Mouse (Mus musculus): ENCODE measurements at regions not wholly inside any gene's neighbourhood (a gene's known extent, or its start where the extent isn't known, plus 50 kb on each side); places are given as distances from the start of the nearest gene placed in this dataset.

DNA sequence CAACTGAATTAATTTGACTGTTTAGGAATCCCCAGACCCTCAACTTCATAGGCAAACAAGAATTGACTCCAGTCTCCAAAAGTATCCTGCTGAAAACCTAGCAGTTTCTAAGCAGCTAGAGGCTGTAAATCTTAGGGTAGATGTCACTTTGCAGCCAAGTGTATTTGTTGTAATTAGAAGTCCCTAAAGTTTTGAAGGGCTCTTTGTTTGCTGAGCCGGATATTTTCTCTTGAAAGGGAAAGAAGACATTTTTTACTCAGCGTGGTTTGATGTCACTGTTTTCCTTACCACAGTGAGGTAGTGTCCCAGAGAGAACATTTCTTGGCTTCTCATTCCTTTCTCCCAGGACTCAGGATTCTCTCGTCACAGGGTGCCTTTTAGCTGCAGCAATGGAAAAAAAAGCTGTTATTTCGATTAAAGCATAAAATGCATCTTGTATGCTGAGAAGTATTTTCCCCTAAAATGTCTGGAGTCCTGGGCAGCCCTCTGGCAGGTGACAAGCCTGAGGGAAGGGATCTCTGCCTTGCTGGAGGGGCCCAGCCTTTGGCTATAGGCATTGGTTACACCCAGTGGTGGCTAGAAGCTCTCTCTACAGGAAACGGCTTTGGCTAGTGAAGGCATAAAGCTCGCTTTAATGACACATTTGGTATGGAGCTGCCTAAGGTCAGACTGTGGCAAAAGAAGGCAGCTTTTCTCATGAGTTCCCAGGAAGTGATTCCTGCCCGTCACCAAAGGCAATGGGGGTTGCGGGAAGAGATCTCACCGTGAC is 74.1 kb upstream of the Clnk start:
- WGBS = 75% methylated on average over 9 of the region's 9 CpGs
- Histone ChIP-seq H3K4me3 (ENCODE audit: control insufficient read depth in 1 of 2, insufficient read depth in 1 of 2, low read depth in 1 of 2, low read length in 2 of 2) (no peak overlapping the region), H3K27ac (replicated peaks in 1 of 2; ENCODE audit: control insufficient read depth in 1 of 2, insufficient read depth in 1 of 2, low read depth in 2 of 2, low read length in 2 of 2) (no peak overlapping the region), H3K9me3 (ENCODE audit: control insufficient read depth, low read length) (no peaks in the 10 kb centered on the region), H3K36me3 (ENCODE audit: control insufficient read depth, insufficient read depth, low read length) (no peaks in the 10 kb centered on the region), H3K9ac (ENCODE audit: low read length) (no peak overlapping the region), H3K27me3 (ENCODE audit: control insufficient read depth, insufficient read depth, low read length) (no peaks in the 10 kb centered on the region), H3K4me2 (ENCODE audit: low read length) (no peak overlapping the region), H3K4me1 (ENCODE audit: control insufficient read depth in 2 of 2, insufficient read depth in 2 of 2, low read length in 2 of 2) (no peaks in the 10 kb centered on the region)
- no peak for ATAC-seq (ENCODE audit: insufficient number of reproducible peaks, insufficient read depth, low FRiP score, low read depth)

DNA sequence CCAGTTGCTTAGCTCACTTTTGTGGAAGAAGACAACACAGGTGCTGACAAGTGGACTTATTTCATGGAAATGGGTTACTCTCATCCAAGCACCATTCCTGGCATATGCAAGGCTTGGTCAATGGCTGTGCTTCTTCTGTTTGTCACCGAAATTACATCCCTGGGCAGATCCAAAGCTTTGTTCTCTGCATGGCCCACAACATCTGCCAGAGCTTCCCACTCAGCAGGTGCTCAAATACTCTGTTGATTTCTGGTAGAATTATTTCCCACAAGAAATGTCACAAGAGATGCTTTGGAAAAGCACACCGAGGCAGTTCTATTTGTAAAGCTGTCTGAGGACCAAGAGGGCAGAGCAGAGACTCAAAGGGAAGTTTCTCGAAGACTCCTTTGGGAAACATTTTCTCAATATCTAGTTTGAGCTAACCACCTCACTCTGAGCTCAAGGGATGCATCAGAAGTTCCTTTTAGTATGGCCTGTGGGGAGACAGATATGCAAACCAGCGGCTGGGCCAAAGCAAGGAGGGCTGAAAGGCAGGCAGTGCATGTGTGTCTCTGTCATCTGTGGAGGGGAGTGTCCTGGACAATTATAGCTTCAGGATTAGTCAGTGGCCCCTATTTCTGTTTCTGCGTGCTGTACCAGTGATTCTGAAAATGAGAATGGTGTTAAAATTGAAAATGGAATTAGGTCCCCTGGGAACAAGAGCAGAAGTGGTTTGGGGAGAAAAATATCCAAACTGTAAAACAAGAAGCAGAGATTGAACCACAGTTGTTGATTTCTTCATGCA is 69.5 kb upstream of the Clnk start:
- Histone ChIP-seq H3K4me3 (ENCODE audit: control insufficient read depth in 1 of 2, insufficient read depth in 1 of 2, low read depth in 1 of 2, low read length in 2 of 2) (no peak overlapping the region), H3K9ac (ENCODE audit: low read length) (no peak overlapping the region), H3K9me3 (ENCODE audit: control insufficient read depth, low read length) (no peaks in the 10 kb centered on the region), H3K4me2 (ENCODE audit: low read length) (no peak overlapping the region), H3K4me1 (ENCODE audit: control insufficient read depth in 2 of 2, insufficient read depth in 2 of 2, low read length in 2 of 2) (no peaks in the 10 kb centered on the region), H3K36me3 (ENCODE audit: control insufficient read depth, insufficient read depth, low read length) (no peaks in the 10 kb centered on the region), H3K27me3 (ENCODE audit: control insufficient read depth, insufficient read depth, low read length) (no peaks in the 10 kb centered on the region), H3K27ac (replicated peaks in 1 of 2; ENCODE audit: control insufficient read depth in 1 of 2, insufficient read depth in 1 of 2, low read depth in 2 of 2, low read length in 2 of 2) (no peak overlapping the region)
- no peak for ATAC-seq (ENCODE audit: insufficient number of reproducible peaks, insufficient read depth, low FRiP score, low read depth)
- WGBS = 70% methylated on average over 5 of the region's 5 CpGs

DNA sequence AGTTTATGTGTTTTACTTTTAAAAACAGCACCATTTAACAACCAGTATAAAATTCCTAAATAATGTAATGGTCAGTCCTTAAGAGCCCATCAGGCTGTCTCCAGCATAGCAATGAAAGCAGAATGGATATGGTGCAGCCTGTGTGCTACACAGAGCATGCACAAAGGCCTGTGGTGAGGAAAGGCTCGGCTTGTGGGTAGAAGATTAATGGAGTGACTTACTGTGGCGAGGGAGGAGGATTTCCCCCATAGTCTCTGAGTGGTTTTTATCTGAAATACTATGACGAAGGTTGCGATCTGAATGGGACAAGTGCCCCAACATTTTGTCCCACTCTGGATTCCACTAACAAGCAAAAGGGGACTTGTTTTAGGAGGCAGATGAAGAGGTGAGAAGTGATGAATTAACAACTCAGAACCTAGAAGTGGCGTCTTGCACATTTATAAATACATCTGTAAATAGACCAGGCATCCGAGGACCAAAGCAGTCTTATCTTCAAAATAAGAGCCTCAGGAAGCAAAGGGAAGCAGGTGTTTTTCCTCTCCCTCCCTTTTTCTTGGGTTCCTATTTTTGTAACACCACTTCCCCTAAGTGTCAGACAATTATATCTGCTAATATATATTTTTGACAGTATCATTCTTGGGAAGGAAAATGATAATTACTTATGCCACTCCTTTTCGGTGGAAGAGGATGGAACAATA is 55.9 kb upstream of the Clnk start:
- 26% methylated on average over 7 of the region's 7 CpGs for WGBS
- Histone ChIP-seq H3K4me2 (ENCODE audit: low read length) (no peak overlapping the region), H3K9me3 (ENCODE audit: control insufficient read depth, low read length) (no peaks in the 10 kb centered on the region), H3K4me3 (ENCODE audit: control insufficient read depth in 1 of 2, insufficient read depth in 1 of 2, low read depth in 1 of 2, low read length in 2 of 2) (no peak overlapping the region), H3K36me3 (ENCODE audit: control insufficient read depth, insufficient read depth, low read length) (no peaks in the 10 kb centered on the region), H3K4me1 (ENCODE audit: control insufficient read depth in 2 of 2, insufficient read depth in 2 of 2, low read length in 2 of 2) (no peaks in the 10 kb centered on the region), H3K27ac (replicated peaks in 1 of 2; ENCODE audit: control insufficient read depth in 1 of 2, insufficient read depth in 1 of 2, low read depth in 2 of 2, low read length in 2 of 2) (no peak overlapping the region), H3K27me3 (ENCODE audit: control insufficient read depth, insufficient read depth, low read length) (no peaks in the 10 kb centered on the region), H3K9ac (ENCODE audit: low read length) (no peak overlapping the region)
- ATAC-seq (ENCODE audit: insufficient number of reproducible peaks, insufficient read depth, low FRiP score, low read depth) = no peak

DNA sequence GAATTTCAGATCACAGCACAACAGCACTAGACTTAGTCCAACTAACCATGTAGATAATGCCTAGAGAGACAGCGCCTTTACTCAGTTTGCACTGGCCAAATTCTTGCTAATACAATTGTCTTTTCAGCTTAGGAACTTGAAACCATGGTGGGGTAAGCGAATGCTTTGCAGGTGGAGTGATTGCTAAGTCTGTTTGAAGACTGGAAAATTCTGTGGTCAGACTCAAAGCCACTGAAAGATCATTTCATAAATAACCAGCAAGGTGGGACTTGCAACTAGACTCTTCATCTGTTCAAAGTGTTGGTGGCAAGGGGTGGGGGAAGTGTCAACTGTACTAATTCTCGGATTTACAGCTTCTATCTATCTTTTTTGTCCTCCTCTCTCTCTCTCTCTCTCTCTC is 50.4 kb upstream of the Clnk start:
- WGBS = 77% methylated on average over 3 of the region's 3 CpGs
- no peaks in the 10 kb centered on the region for H3K9me3 ChIP-seq (ENCODE audit: control insufficient read depth, low read length)
- H3K27ac ChIP-seq (replicated peaks in 1 of 2; ENCODE audit: control insufficient read depth in 1 of 2, insufficient read depth in 1 of 2, low read depth in 2 of 2, low read length in 2 of 2) = no peak overlapping the region

More for the DNA sequence above, 50.4 kb upstream of the Clnk start:
- no peaks in the 10 kb centered on the region for H3K4me1 ChIP-seq (ENCODE audit: control insufficient read depth in 2 of 2, insufficient read depth in 2 of 2, low read length in 2 of 2)
- no peak overlapping the region for H3K4me2 ChIP-seq (ENCODE audit: low read length)
- no peaks in the 10 kb centered on the region for H3K36me3 ChIP-seq (ENCODE audit: control insufficient read depth, insufficient read depth, low read length)
- no peak overlapping the region for H3K4me3 ChIP-seq (ENCODE audit: control insufficient read depth in 1 of 2, insufficient read depth in 1 of 2, low read depth in 1 of 2, low read length in 2 of 2)
- no peak for ATAC-seq (ENCODE audit: insufficient number of reproducible peaks, insufficient read depth, low FRiP score, low read depth)
- no peak overlapping the region for H3K9ac ChIP-seq (ENCODE audit: low read length)
- no peaks in the 10 kb centered on the region for H3K27me3 ChIP-seq (ENCODE audit: control insufficient read depth, insufficient read depth, low read length)

Data from heart, embryonic 14.5 days (tissue).